Mouse (Mus musculus) CH12.LX (cell line): ENCODE results near the gene Sema6c. TPM values are rescaled to one million over a fixed set of nuclear protein-coding genes. Genes with fewer than 3 reads are reported as not detected.
"Not testable (repeated sequence)": the region's sequence is repeated elsewhere in the genome, so short reads cannot be mapped to it uniquely, and the experiment has no call there.

ENCODE experiments used
- DNase-seq: peaks from one replicate; pipeline ENCODE4 v3.0.0-alpha.2; 2013; ENCODE audit errors: extremely low read depth
- H3K27ac ChIP-seq: 2 replicates; pipeline ENCODE4 v1.5.1; 2012; ENCODE audit warnings: low read depth, mild to moderate bottlenecking, control low read depth, moderate library complexity; ENCODE audit not compliant: insufficient read depth
- H3K27me3 ChIP-seq: replicated peaks from 2 replicates; pipeline ENCODE3; 2012; ENCODE audit warnings: inconsistent platforms
- H3K36me3 ChIP-seq, 2 experiments: replicated peaks in 1 of 2; 2 replicates each; pipeline versions ENCODE3 to v1.6.1; 2012; ENCODE audit warnings: inconsistent platforms in 1 of 2, low read length in 1 of 2, mild to moderate bottlenecking in 1 of 2, mixed read lengths in 1 of 2, moderate library complexity in 1 of 2; ENCODE audit not compliant: control insufficient read depth in 1 of 2, insufficient read depth in 1 of 2
- H3K4me1 ChIP-seq, 2 experiments: 2 replicates each; pipeline ENCODE4 v1.6.1; 2012; ENCODE audit warnings: inconsistent platforms in 1 of 2, moderate library complexity in 1 of 2; ENCODE audit not compliant: insufficient read depth in 2 of 2, control insufficient read depth in 1 of 2
- H3K4me2 ChIP-seq: 2 replicates; pipeline ENCODE4 v1.6.1; 2012; ENCODE audit warnings: low read depth, mild to moderate bottlenecking, control low read depth; ENCODE audit not compliant: poor library complexity, insufficient read depth, severe bottlenecking
- H3K4me3 ChIP-seq, 3 experiments: fragments of 150-350 bp in 1 of 3; sonication (generic) in 1 of 3; replicated peaks in 1 of 3; 2 replicates each; pipeline versions ENCODE3 to v1.5.1; 2011 to 2012; ENCODE audit warnings: low read depth in 2 of 3, low read length in 2 of 3, mild to moderate bottlenecking in 2 of 3, moderate library complexity in 2 of 3, control low read depth in 1 of 3, improper control_type of control experiment in 1 of 3, inconsistent platforms in 1 of 3, mixed read lengths in 1 of 3; ENCODE audit not compliant: poor library complexity in 1 of 3
- H3K79me2 ChIP-seq: replicated peaks from 2 replicates; pipeline ENCODE4 v1.6.1; 2012; ENCODE audit warnings: mild to moderate bottlenecking, moderate library complexity; ENCODE audit not compliant: control insufficient read depth, poor library complexity, insufficient read depth, severe bottlenecking; ENCODE audit errors: extremely low read depth
- H3K9ac ChIP-seq: 2 replicates; pipeline ENCODE4 v1.6.1; 2012; ENCODE audit warnings: low read depth, mild to moderate bottlenecking, control low read depth, moderate library complexity; ENCODE audit not compliant: insufficient read depth
- H3K9me3 ChIP-seq: replicated peaks from 2 replicates; pipeline ENCODE3; 2012; ENCODE audit warnings: low read length, inconsistent platforms, mixed read lengths
- CHD1 ChIP-seq: IDR thresholded peaks from 2 replicates; pipeline ENCODE4 v1.6.1; 2012; ENCODE audit warnings: low read depth, low read length, improper control_type of control experiment, inconsistent platforms
- CTCF ChIP-seq, 2 experiments: IDR thresholded peaks in 1 of 2; conservative IDR thresholded peaks in 1 of 2; 2 replicates each; pipeline ENCODE4 v1.5.1; 2011 to 2012; ENCODE audit warnings: low read depth in 2 of 2, low read length in 2 of 2, improper control_type of control experiment in 1 of 2, inconsistent platforms in 1 of 2, mild to moderate bottlenecking in 1 of 2, moderate library complexity in 1 of 2
- EP300 ChIP-seq: IDR thresholded peaks from 2 replicates; pipeline ENCODE4 v1.6.1; 2011; ENCODE audit warnings: low read length, improper control_type of control experiment
- GABPA ChIP-seq: IDR thresholded peaks from 2 replicates; pipeline ENCODE4 v1.6.1; 2012; ENCODE audit warnings: low read depth, low read length, improper control_type of control experiment, inconsistent platforms; ENCODE audit not compliant: insufficient replicate concordance
- HCFC1 ChIP-seq: IDR thresholded peaks from 2 replicates; pipeline ENCODE4 v1.6.1; 2012; ENCODE audit warnings: low read depth, mild to moderate bottlenecking, inconsistent platforms, low read length, improper control_type of control experiment
- MYC ChIP-seq: IDR thresholded peaks from 2 replicates; pipeline ENCODE4 v1.6.1; 2011; ENCODE audit warnings: low read depth, mild to moderate bottlenecking, improper control_type of control experiment, low read length
- ZNF384 ChIP-seq: IDR thresholded peaks from 2 replicates; pipeline ENCODE4 v1.6.1; 2012; ENCODE audit warnings: low read depth, low read length, improper control_type of control experiment, inconsistent platforms
- dilution Hi-C: fragments of 300-500 bp; cut with MboI; formaldehyde crosslinking; loops from 2 replicates; pipeline ENCODE4 v1.14.3; 2020; ENCODE audit warnings: low sequenced_read_pairs; ENCODE audit not compliant: extremely low pct_unique_long_range_greater_than_20kb, extremely low pct_ligation_motif_present
- in situ Hi-C: fragments of 300-500 bp; cut with MboI; formaldehyde crosslinking; loops from 3 replicates; pipeline ENCODE4 v1.14.3; 2019; ENCODE audit warnings: low sequenced_read_pairs, low pct_ligation_motif_present, low pct_unique_long_range_greater_than_20kb, mixed read lengths
- polyA plus RNA-seq: library from polyadenylated mRNA; unstranded; fragments of >175 nt; gene quantifications from 2 replicates; pipeline ENCODE4 v1.2.1, GENCODE M21; 2012; ENCODE audit warnings: low read depth; ENCODE audit not compliant: insufficient read length
- total RNA-seq, 2 experiments: library from RNA; depleted of rRNA; stranded (reverse); fragments of 300-350 nt in 1 of 2; fragments of >200 nt in 1 of 2; gene quantifications; 2 replicates each; pipeline ENCODE4 v1.2.3; 2012 to 2014

The Sema6c gene
- total and polyA plus RNA-seq, 3 experiments, result 0.30 to 0.53 TPM; not detected in 1

DNA sequence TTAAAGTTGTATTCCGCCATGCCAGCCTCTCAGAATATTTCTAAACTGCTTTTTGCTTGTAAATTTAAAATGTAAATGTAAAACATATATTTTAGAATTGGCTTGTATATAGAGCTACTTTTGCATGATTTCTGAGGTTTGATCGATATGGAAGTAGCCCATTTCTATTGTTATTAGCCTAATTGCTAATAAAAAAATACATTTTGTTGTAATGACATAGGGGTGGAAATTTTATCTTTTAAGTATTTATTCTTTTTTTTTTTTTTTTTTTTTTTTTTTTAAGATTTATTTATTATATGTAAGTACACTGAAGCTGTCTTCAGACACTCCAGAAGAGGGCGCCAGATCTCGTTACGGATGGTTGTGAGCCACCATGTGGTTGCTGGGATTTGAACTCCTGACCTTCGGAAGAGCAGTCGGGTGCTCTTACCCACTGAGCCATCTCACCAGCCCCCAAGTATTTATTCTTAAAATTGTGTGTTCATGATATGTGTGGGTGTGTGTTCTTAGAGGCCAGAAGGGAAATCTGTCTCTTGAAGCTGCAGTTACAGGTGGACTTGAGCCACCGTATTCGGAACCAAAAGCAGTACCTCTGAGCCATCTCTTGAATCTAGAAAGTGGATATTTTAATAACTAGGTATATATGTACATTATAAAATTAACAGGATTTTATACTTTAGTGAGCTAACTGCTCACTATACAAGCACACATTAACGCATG is 52.8 kb downstream of the Sema6c start:
- not testable (repeated sequence) for H3K9ac ChIP-seq, DNase-seq, H3K4me2 ChIP-seq, H3K9me3 ChIP-seq, H3K4me3 ChIP-seq, H3K27me3 ChIP-seq
- in situ Hi-C loops, result loop anchor here (10.0 kb wide), 1 partner anchor 68 kb away; the partner anchor contains the start of gene Tnfaip8l2
- Histone ChIP-seq H3K36me3 (peaks cover 18 to 64% of the 10 kb centered on the region in 2 experiments), H3K79me2 (peaks cover 12% of the 10 kb centered on the region)
- TF ChIP-seq CTCF (conservative IDR thresholded peaks at IDR 0.05 in 1 of 2, IDR thresholded peaks at IDR 0.05 in 1 of 2; ENCODE audit: low read depth in 2 of 2, low read length in 2 of 2) (peak in 1 of 2 experiments; percentile 36; a peak in 1 of 4 replicates), ZNF384 (peak; percentile 79), MYC (0 out of 2 replicates have a peak, but pooled peaks have one; percentile 48)
- TF ChIP-seq, all 38 proteins: peak for 3; not testable (repeated sequence) for 35
- dilution Hi-C loops, H3K27ac ChIP-seq, H3K4me1 ChIP-seq: not testable (repeated sequence)

DNA sequence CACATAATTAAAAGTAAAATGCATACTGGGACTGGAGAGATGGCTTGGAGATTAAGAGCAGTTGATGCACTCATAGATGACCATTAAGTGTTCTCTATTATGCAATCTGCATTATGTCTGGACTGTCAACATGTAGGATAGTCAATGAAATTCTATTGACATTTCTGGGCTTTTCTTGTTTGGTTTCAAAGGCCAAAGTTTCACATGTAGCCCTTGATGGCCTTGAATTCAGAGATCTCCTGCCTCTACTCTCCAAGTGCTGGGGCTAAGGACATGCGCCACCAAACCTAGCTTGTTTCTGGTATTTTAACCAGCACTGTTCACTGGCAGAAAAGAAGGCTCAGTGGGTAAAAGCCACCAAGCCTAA is 53.3 kb downstream of the Sema6c start:
- Histone ChIP-seq H3K9me3 (no peaks in the 10 kb centered on the region), H3K27me3 (no peaks in the 10 kb centered on the region), H3K36me3 (peaks cover 15 to 59% of the 10 kb centered on the region in 2 experiments), H3K9ac (no peak overlapping the region), H3K79me2 (peaks cover 12% of the 10 kb centered on the region), H3K27ac (no peak overlapping the region), H3K4me1 (peaks cover 0 to 9% of the 10 kb centered on the region in 2 experiments; a peak in 1 of 4 replicates), H3K4me2 (no peak overlapping the region), H3K4me3 (no peak overlapping the region)
- dilution Hi-C loops (no loop called here), in situ Hi-C loops (loop anchor here (10.0 kb wide), 1 partner anchor 69 kb away; the partner anchor contains the start of gene Tnfaip8l2)
- DNase-seq, result no peak
- TF ChIP-seq GABPA, result no peak
- no peak for TF ChIP-seq HCFC1

DNA sequence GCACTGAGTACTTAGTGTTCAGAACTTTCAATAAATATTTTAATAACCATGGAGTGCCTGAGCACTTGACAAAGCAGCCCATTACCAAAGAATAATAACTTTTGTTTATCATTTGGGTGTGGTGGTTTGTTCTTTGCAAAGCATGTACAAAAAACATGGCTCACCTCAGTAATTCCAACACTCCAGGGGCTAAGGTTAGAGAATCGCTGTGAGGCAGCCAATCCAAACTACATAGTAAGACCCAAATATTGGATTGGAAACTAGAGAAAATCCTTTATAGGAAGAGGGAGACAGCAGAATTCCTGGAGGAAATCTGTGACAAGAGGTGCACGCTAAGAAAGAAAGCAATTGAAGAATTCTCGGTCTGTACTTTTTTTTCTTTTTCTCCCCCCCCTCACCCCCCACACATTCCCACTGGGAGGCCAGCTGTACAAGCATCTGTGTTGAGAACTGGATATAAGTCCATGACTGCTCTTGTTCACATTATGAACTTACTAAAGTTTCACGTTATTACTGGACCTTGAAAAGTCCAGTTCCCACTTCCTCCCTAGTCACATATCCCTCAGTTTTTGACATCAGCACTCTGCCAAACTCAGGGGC is 56.5 kb downstream of the Sema6c start:
- Histone ChIP-seq H3K9me3 (no peaks in the 10 kb centered on the region), H3K79me2 (peaks cover 15% of the 10 kb centered on the region), H3K27me3 (no peaks in the 10 kb centered on the region), H3K4me2 (peak overlapping the region; percentile 76), H3K9ac (peak overlapping the region; percentile 99), H3K4me1 (peaks cover 0 to 24% of the 10 kb centered on the region in 2 experiments; a peak in 1 of 4 replicates), H3K36me3 (peaks cover 28 to 60% of the 10 kb centered on the region in 2 experiments), H3K27ac (peak overlapping the region; percentile 94; the same call in 1 of the 2 replicates), H3K4me3 (peak overlapping the region; percentile 61 to 89 (median 79))
- DNase-seq, result no peak
- TF ChIP-seq ZNF384 (peak; percentile 71), EP300 (peak; percentile 39; the same call in 1 of the 2 replicates), CHD1 (no peak)
- dilution Hi-C loops, result no loop called here
- in situ Hi-C loops, result loop anchor here (10.0 kb wide), 1 partner anchor 72 kb away; the partner anchor contains the start of gene Tnfaip8l2
